Mouse (Mus musculus) liver, adult 2 months (tissue): ENCODE measurements around the gene Ptprn2.

Source experiments
- CTCF ChIP-seq: fragments of 200-500 bp; IDR thresholded peaks from 2 replicates; pipeline ENCODE4 v1.5.1; 2011; ENCODE audit warnings: low read depth, low read length, control low read depth
- POLR2A ChIP-seq: fragments of 200-500 bp; IDR thresholded peaks from 2 replicates; pipeline ENCODE4 v1.6.1; 2011; ENCODE audit warnings: low read length, control low read depth; ENCODE audit not compliant: insufficient read depth; ENCODE audit errors: extremely low read depth

DNA sequence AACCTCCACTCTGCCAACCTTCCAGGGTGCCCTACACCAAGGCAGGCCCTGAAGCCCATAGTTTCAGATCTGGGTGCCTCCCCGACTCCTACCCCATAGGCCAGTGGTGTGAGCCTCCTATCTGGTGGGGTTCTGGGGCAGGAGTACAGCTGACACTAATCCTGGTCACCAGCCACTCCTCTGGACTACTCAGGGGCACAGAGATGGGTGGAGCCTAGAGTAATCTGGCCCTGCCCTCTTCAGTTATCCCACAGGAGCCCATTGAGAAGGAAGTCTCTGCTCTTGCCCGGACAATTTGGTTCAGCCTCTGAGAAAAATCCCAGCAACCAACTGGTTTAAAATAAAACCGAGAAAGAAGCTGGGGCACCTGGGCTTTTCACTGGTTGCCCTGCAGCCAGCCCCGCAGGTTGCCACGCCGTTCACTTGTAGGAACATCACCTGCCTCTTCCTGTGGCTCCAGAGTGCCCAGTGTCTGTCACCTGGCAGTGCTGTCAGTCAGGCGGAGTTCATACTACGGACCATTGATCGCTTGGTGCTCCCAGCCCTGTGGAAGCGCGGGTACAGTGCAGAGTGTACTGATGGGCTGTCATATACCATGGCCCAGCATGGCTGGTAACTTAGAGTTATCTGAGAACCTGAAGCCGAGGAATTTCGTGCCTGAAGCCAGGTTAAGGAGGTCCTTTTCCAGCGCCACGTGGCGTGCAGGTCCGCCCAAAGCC lies 673.6 kb downstream of the Ptprn2 start:
- TF ChIP-seq POLR2A, result no peak
- no peak for TF ChIP-seq CTCF
